Mouse (Mus musculus): ENCODE results near the gene Tyw5.

DNA sequence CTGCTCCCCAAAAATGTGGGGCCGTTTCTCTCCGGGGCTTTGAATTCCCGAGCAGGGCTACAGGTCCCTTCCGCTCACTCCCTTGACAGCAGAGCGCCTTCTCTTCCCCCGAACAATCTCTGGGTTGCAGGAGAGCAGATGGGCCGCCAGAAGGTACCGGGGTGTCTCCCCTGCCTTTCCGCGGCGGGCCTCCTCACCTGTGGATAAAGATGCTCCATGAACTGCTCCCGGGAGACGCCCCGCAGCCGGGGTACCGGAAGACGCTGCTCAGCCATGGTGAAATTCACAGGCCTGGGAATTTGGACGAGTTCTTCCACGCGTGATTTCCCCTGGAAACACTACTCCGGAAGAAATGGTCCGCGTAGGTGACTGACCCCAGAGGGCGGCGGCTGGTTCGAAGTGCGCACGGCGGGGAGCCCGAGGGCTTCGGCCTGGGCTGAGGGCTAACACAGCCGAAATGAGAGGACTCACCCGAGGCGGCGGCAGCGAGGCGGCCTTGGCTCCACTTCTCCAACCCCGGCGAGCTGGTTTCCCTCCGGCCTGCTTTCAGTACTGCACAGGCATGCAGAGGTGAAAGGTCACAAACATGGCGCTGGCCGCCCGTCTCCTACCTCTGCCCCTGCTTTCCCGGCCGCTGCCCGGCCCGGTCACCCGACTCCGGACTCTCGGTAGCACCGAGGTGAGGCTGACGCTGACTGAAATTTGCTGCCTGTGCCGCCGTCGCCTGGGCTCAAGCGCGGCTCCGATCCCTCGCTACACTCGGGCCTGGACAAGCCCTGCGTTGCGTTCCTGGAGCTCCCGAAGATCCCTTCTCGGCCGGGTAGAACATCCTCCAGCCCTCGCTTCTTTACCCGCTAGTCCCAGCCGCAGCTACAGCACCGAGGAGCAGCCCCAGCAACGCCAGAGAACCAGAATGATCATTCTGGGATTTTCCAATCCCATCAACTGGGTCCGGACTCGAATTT, at the start of gene Tyw5, which contains the start of gene Maip1:
- TF ChIP-seq CTCF (IDR thresholded peaks at IDR 0.05; ENCODE audit: low read depth, low read length), result no peak
- TF ChIP-seq POLR2AphosphoS5 (IDR thresholded peaks at IDR 0.05; ENCODE audit: insufficient replicate concordance, low read depth, low read length), result no peak
- TF ChIP-seq TAL1 (conservative IDR thresholded peaks at IDR 0.05; ENCODE audit: low read depth, low read length), result no peak
- no peak for TF ChIP-seq GATA2 (IDR thresholded peaks at IDR 0.05; ENCODE audit: borderline replicate concordance, low read depth, low read length)
- TF ChIP-seq GATA1 (IDR thresholded peaks at IDR 0.05; ENCODE audit: borderline replicate concordance, low read length), result no peak
